Mouse (Mus musculus) myocyte (in vitro differentiated cells): Measurements from ENCODE around the gene Shroom3.

ENCODE experiments used
- E2F4 ChIP-seq: IDR thresholded peaks from one replicate; pipeline ENCODE4 v1.6.1; 2011; ENCODE audit warnings: mild to moderate bottlenecking, control low read depth, moderate library complexity; ENCODE audit not compliant: insufficient read depth
- MAX ChIP-seq: IDR thresholded peaks from one replicate; pipeline ENCODE4 v1.6.1; 2011; ENCODE audit warnings: low read depth, mild to moderate bottlenecking, control low read depth
- MYOD1 ChIP-seq, 3 experiments: IDR thresholded peaks; one replicate each; pipeline ENCODE4 v1.6.1; 2011; ENCODE audit warnings: control low read depth in 2 of 3, low read depth in 2 of 3, mild to moderate bottlenecking in 2 of 3, moderate library complexity in 1 of 3; ENCODE audit not compliant: insufficient read length in 2 of 3, control insufficient read depth in 1 of 3
- MYOG ChIP-seq, 3 experiments: IDR thresholded peaks; one replicate each; pipeline ENCODE4 v1.6.1; 2011; ENCODE audit warnings: control low read depth in 2 of 3, low read depth in 2 of 3, mild to moderate bottlenecking in 2 of 3; ENCODE audit not compliant: insufficient read length in 2 of 3, control insufficient read depth in 1 of 3, insufficient read depth in 1 of 3
- POLR2A ChIP-seq: IDR thresholded peaks from one replicate; pipeline ENCODE4 v1.6.1; 2011; ENCODE audit warnings: low read depth, mild to moderate bottlenecking, control low read depth, moderate library complexity; ENCODE audit not compliant: insufficient read length
- POLR2AphosphoS2 ChIP-seq: IDR thresholded peaks from one replicate; pipeline ENCODE4 v1.6.1; 2011; ENCODE audit warnings: low read depth, control low read depth; ENCODE audit not compliant: insufficient read length
- SRF ChIP-seq: IDR thresholded peaks from one replicate; pipeline ENCODE4 v1.6.1; 2011; ENCODE audit warnings: low read depth; ENCODE audit not compliant: control insufficient read depth, insufficient read length
- TCF12 ChIP-seq: IDR thresholded peaks from one replicate; pipeline ENCODE4 v1.6.1; 2011; ENCODE audit warnings: mild to moderate bottlenecking, control low read depth; ENCODE audit not compliant: poor library complexity, insufficient read depth, severe bottlenecking
- TCF3 ChIP-seq: IDR thresholded peaks from one replicate; pipeline ENCODE4 v1.6.1; 2011; ENCODE audit warnings: low read depth, control low read depth; ENCODE audit not compliant: insufficient read length
- USF1 ChIP-seq: IDR thresholded peaks from one replicate; pipeline ENCODE4 v1.6.1; 2011; ENCODE audit warnings: low read depth, mild to moderate bottlenecking, control low read depth, moderate library complexity

DNA sequence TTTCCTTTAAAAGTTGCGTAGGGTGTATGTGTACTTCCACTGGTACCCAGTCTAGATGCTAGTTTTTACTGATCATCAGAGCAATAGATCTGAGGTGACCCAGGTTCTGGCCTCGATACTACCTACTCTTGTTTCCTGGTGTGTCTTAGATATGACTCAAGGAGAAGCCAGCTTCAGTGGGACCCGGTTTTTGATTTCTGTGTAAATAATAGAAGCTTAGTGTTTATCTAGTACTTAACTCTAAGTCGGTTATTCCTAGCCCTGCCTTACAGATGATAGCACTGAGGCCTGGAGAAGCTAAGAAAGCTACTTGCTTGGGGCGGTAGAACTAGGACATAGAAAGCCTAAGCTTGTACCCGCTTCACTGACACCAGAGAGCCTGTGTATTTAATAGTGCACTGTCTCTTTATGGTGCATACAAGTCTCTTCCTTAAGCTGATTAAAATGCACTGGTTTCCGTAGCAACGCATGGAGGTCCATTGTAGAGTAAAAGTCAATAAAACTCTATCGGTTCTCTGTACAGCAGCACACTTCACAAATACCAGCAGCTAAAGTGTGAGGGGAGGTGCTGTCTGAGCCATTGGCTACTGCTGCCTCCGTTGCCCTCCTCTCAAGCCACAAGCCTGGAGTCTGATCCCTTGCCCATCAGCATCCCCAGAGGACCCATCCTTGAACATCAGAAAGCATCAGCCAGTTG, 178.3 kb downstream of the Shroom3 start:
- TF ChIP-seq POLR2A: no peak
- TF ChIP-seq USF1: no peak
- TF ChIP-seq POLR2AphosphoS2: no peak
- TF ChIP-seq MYOG (IDR thresholded peaks at IDR 0.05; ENCODE audit: control insufficient read depth in 1 of 3, insufficient read depth in 1 of 3, insufficient read length in 2 of 3, low read depth in 2 of 3): no peak
- no peak for TF ChIP-seq MAX
- no peak for TF ChIP-seq MYOD1 (IDR thresholded peaks at IDR 0.05; ENCODE audit: control insufficient read depth in 1 of 3, insufficient read length in 2 of 3, low read depth in 2 of 3)
- no peak for TF ChIP-seq SRF
- TF ChIP-seq TCF12: no peak
- no peak for TF ChIP-seq E2F4
- TF ChIP-seq TCF3: no peak
